Mouse (Mus musculus): Measurements from ENCODE around the gene Fam214b.

DNA sequence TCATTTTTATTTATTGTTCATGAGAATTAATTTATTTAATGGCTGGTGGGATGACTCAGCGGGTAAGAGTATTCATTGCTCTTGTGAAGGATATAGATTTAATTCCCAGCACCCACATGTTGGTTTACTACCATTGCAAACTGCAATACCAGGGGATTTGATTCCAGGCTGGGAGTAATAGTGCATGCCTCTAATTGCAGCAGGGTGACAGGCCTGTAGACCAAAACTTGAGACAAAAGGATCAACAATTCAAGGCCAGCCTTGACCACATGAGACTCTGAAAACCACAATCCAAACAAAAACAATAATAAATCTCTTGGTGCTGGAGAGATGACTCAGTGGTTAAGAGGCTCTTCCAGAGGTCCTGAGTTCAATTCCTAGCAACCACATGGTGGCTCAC is 33.9 kb downstream of the Fam214b start:
- TF ChIP-seq NRF1 (IDR thresholded peaks at IDR 0.05; ENCODE audit: insufficient read depth, low read depth, low read length, poor library complexity, severe bottlenecking) (no peak), TBP (IDR thresholded peaks at IDR 0.05; ENCODE audit: low read depth, low read length) (no peak), CTCF (IDR thresholded peaks at IDR 0.05 in 2 of 3, conservative IDR thresholded peaks at IDR 0.05 in 1 of 3; ENCODE audit: control insufficient read depth in 1 of 3, insufficient read depth in 1 of 3, low read depth in 2 of 3, low read length in 3 of 3, poor library complexity in 1 of 3, severe bottlenecking in 1 of 3) (no peak), JUND (IDR thresholded peaks at IDR 0.05; ENCODE audit: low read depth, low read length) (no peak), MAFK (IDR thresholded peaks at IDR 0.05; ENCODE audit: borderline replicate concordance, low read depth, low read length) (no peak), EP300 (IDR thresholded peaks at IDR 0.05; ENCODE audit: low read depth in 1 of 2, low read length in 2 of 2) (no peak), USF1 (IDR thresholded peaks at IDR 0.05; ENCODE audit: low read depth, low read length) (no peak), KAT2A (conservative IDR thresholded peaks at IDR 0.05; ENCODE audit: low read depth, low read length) (no peak), GABPA (IDR thresholded peaks at IDR 0.05; ENCODE audit: low read depth, low read length) (no peak), HCFC1 (IDR thresholded peaks at IDR 0.05; ENCODE audit: low read depth, low read length) (no peak), MAX (IDR thresholded peaks at IDR 0.05; ENCODE audit: low read length) (no peak), POLR2A (IDR thresholded peaks at IDR 0.05; ENCODE audit: control insufficient read depth in 1 of 2, insufficient read depth in 1 of 2, low read depth in 1 of 2, low read length in 2 of 2, poor library complexity in 1 of 2) (no peak)
